Mouse (Mus musculus): ENCODE data around the gene Zfp933.
"Not testable (repeated sequence)": the region's sequence is repeated elsewhere in the genome, so short reads cannot be mapped to it uniquely, and the experiment has no call there.

GRCm38 (mm10) chr4:147808483-147808882 lies 39.7 kb downstream of the Zfp933 start:
- not testable (repeated sequence) for TF ChIP-seq CTCF (IDR thresholded peaks at IDR 0.05; ENCODE audit: control insufficient read depth, insufficient read depth, insufficient read length); FOSL1 (IDR thresholded peaks at IDR 0.05; ENCODE audit: insufficient read depth, low read length, poor library complexity, severe bottlenecking); MAX (IDR thresholded peaks at IDR 0.05); CEBPB (IDR thresholded peaks at IDR 0.05; ENCODE audit: low read depth); MYOG (IDR thresholded peaks at IDR 0.05; ENCODE audit: control insufficient read depth, extremely low read depth, insufficient read length)
